Mouse (Mus musculus) embryonic facial prominence, embryonic 13.5 days (tissue): ENCODE data around the gene Gdpd4. TPM values are rescaled to one million over a fixed set of nuclear protein-coding genes. Genes with fewer than 3 reads are reported as not detected.

Source experiments
- ATAC-seq: fragments of 200-750 bp; cut with Nextera tagmentation; 2 replicates; pipeline ENCODE4 v1.8.0; 2017; ENCODE audit warnings: low read depth; ENCODE audit not compliant: insufficient number of reproducible peaks, insufficient read depth, low FRiP score, low TSS enrichment
- H3K27ac ChIP-seq: fragments of 300-500 bp; sonication (generic); 2 replicates; pipeline ENCODE4 v1.5.1; 2015; ENCODE audit warnings: moderate library complexity, mild to moderate bottlenecking, inconsistent platforms
- H3K27me3 ChIP-seq: fragments of 300-500 bp; sonication (generic); 2 replicates; pipeline ENCODE4 v1.6.1; 2015; ENCODE audit warnings: mild to moderate bottlenecking, inconsistent platforms
- H3K36me3 ChIP-seq: fragments of 300-500 bp; sonication (generic); 2 replicates; pipeline ENCODE4 v1.6.1; 2015; ENCODE audit warnings: mild to moderate bottlenecking, inconsistent platforms
- H3K4me1 ChIP-seq: fragments of 300-500 bp; sonication (generic); 2 replicates; pipeline ENCODE4 v1.6.1; 2015; ENCODE audit warnings: inconsistent platforms
- H3K4me2 ChIP-seq: fragments of 300-500 bp; sonication (generic); 2 replicates; pipeline ENCODE4 v1.6.1; 2015; ENCODE audit warnings: moderate library complexity, mild to moderate bottlenecking, inconsistent platforms
- H3K4me3 ChIP-seq: fragments of 300-500 bp; sonication (generic); 2 replicates; pipeline ENCODE4 v1.5.1; 2015; ENCODE audit warnings: mild to moderate bottlenecking, inconsistent platforms
- H3K9ac ChIP-seq: fragments of 300-500 bp; sonication (generic); 2 replicates; pipeline ENCODE4 v1.6.1; 2015; ENCODE audit warnings: mild to moderate bottlenecking, inconsistent platforms
- H3K9me3 ChIP-seq: fragments of 300-500 bp; sonication (generic); 2 replicates; pipeline ENCODE4 v1.6.1; 2016; ENCODE audit warnings: inconsistent platforms
- WGBS: fragments of 180-500 bp; shearing (Covaris S2); methylation state at CpG from one replicate; pipeline ENCODE4 v1.1.7; 2015; ENCODE audit warnings: mixed read lengths; 5-methylcytosine and 5-hydroxymethylcytosine counted together
- polyA plus RNA-seq: library from polyadenylated mRNA; unstranded; fragments of >200 nt; fragmentation: Nextera tagmentation; extraction: Ambion mirVana; gene quantifications from 2 replicates; pipeline ENCODE4 v1.2.1, GENCODE M21; 2015

The Gdpd4 gene
- polyA plus RNA-seq, 1 experiment from 2014 or later, result not detected

DNA sequence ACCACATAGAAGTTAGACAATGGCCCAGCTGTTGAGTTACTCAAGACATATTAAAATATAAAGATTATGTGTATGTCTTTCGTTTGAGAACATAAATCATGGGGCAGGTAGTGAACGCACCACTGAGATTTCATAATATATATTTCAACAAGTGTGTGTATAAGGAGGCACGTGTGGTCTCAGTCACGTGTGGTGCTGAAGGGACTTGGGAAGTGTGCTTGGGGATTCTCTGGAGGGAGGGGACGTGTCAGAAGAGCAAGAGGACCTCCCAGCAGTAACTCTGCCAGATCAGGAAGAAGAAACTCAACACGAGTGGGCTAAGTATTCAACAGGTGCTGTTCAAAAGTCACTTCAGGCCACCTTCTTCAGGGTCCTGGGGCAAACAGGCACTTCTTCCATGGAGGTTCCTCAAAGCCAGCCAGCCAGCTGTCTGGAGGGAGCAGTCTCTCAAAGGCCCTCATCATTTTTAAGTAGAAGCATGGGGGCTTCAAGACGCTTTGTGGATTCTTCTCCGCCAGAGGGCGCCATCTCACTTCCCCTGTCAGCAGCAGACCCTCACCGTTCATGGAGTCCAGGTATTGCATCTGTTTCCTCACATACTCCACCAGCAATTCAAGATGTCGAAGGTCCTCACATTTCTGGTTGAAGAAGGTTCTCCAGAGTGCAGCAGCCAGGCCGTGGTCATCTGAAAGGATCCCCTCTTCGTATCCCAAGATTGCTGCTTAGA lies 64.5 kb downstream of the Gdpd4 start:
- Histone ChIP-seq H3K4me2 (no peak overlapping the region), H3K9me3 (no peaks in the 10 kb centered on the region), H3K4me1 (no peaks in the 10 kb centered on the region), H3K36me3 (no peaks in the 10 kb centered on the region), H3K9ac (no peak overlapping the region), H3K27me3 (no peaks in the 10 kb centered on the region), H3K4me3 (no peak overlapping the region), H3K27ac (no peak overlapping the region)
- no peak for ATAC-seq
- 51% methylated on average over 13 of the region's 13 CpGs for WGBS

DNA sequence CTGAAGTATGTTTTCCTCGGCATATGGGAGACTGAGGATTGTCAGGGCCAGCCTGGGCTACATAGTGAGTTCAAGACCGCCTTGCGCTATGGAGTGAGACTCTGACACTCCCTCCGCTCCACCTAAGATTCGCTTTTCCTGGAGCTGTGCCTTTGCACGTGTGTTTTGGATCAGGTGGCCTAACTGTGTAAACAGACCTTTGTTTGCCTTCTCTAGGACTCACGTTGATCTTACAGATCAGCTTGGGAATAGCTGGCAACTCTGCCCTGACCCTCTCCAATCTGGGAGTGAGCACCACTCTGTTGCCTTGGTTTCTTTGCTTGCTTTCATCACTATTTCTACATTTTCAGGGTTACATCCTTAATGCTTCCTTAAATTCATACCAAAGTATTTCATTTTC lies 82.9 kb downstream of the Gdpd4 start:
- Histone ChIP-seq H3K27me3 (no peaks in the 10 kb centered on the region), H3K9me3 (no peaks in the 10 kb centered on the region), H3K9ac (no peak overlapping the region), H3K4me1 (no peaks in the 10 kb centered on the region), H3K4me2 (no peak overlapping the region), H3K4me3 (no peak overlapping the region), H3K36me3 (no peaks in the 10 kb centered on the region), H3K27ac (no peak overlapping the region)
- no peak for ATAC-seq
- 78% methylated on average over 7 of the region's 7 CpGs for WGBS

GRCm38 (mm10) chr7:98048101-98048824 lies 128.5 kb downstream of the Gdpd4 start:
- H3K4me3 ChIP-seq, result no peak overlapping the region
- H3K27ac ChIP-seq, result no peak overlapping the region
- no peak overlapping the region for H3K4me2 ChIP-seq
- WGBS, result 73% methylated on average over 9 of the region's 9 CpGs
- H3K9me3 ChIP-seq, result no peaks in the 10 kb centered on the region
- no peak overlapping the region for H3K9ac ChIP-seq
- H3K27me3 ChIP-seq, result no peaks in the 10 kb centered on the region
- H3K36me3 ChIP-seq, result no peaks in the 10 kb centered on the region
- no peaks in the 10 kb centered on the region for H3K4me1 ChIP-seq
- ATAC-seq, result no peak

GRCm38 (mm10) chr7:98051980-98052379 lies 132.2 kb downstream of the Gdpd4 start:
- no peaks in the 10 kb centered on the region for H3K27me3 ChIP-seq
- no peaks in the 10 kb centered on the region for H3K9me3 ChIP-seq
- no peak overlapping the region for H3K9ac ChIP-seq
- 18% methylated on average over 8 of the region's 8 CpGs for WGBS
- no peak overlapping the region for H3K4me3 ChIP-seq
- no peaks in the 10 kb centered on the region for H3K4me1 ChIP-seq
- no peak for ATAC-seq
- H3K4me2 ChIP-seq, result no peak overlapping the region
- H3K36me3 ChIP-seq, result peaks cover 7% of the 10 kb centered on the region; the same call in 1 of the 2 replicates
- no peak overlapping the region for H3K27ac ChIP-seq

DNA sequence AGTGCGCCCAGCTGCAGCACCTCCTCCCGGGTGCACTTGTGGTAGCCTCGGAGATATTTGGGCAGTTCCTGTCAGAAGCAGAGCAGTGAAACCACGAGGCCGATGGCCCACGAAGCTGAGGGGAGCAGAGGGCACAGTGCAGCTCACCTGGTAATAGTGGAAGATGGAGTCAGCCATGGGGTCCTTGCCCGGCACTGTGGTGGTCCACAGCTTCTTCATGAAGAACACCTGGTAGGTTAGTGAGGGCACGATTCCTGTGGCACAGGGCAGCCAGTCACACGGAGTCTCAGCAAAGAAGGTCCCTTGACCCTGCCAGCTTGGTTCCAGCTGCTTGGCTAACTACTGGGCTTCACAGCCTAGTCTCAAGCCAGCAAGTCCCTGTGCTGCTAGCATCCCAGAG lies 134.7 kb downstream of the Gdpd4 start:
- Histone ChIP-seq H3K36me3 (peaks cover 7% of the 10 kb centered on the region; the same call in 1 of the 2 replicates), H3K4me1 (no peaks in the 10 kb centered on the region), H3K27me3 (no peaks in the 10 kb centered on the region), H3K27ac (no peak overlapping the region), H3K9ac (no peak overlapping the region), H3K4me3 (no peak overlapping the region), H3K9me3 (no peaks in the 10 kb centered on the region), H3K4me2 (no peak overlapping the region)
- no peak for ATAC-seq
- WGBS, result 89% methylated on average over 9 of the region's 9 CpGs

- WGBS, result 88% methylated on average over 8 of the region's 8 CpGs
- Histone ChIP-seq H3K4me3 (no peak overlapping the region), H3K27ac (no peak overlapping the region), H3K9me3 (no peaks in the 10 kb centered on the region), H3K9ac (no peak overlapping the region), H3K36me3 (peaks cover 7% of the 10 kb centered on the region; the same call in 1 of the 2 replicates), H3K4me2 (no peak overlapping the region), H3K4me1 (no peaks in the 10 kb centered on the region), H3K27me3 (no peaks in the 10 kb centered on the region)
- ATAC-seq, result no peak
Observed at GRCm38 (mm10) chr7:98054942-98055341, 135.2 kb downstream of the Gdpd4 start.

DNA sequence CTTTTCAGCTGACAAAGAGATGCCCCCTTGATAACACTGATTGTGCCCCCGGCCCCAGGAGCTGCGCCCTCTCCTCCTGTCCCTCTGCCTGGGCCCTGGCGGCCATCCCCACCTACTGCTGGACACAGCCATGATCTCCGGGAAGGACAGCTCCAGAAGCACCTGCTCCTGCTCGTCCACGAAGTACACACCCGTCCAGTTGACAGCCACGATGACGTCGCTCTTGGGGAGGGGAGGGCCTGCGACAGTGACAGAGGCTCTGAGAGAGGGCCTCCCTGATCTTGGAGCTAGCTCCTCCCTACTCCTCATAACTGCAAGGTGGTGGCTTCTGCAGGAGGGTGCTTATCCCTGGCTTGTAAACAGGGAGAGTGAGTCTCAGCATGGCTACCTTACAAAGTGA lies 146.5 kb downstream of the Gdpd4 start:
- no peak overlapping the region for H3K4me2 ChIP-seq
- no peaks in the 10 kb centered on the region for H3K4me1 ChIP-seq
- H3K36me3 ChIP-seq, result 0 out of 2 replicates have a peak, but pooled peaks cover 5% of the 10 kb centered on the region
- no peak for ATAC-seq
- H3K9me3 ChIP-seq, result no peaks in the 10 kb centered on the region
- WGBS, result 90% methylated on average over 11 of the region's 11 CpGs
- H3K27ac ChIP-seq, result no peak overlapping the region
- no peak overlapping the region for H3K4me3 ChIP-seq
- H3K9ac ChIP-seq, result no peak overlapping the region
- no peaks in the 10 kb centered on the region for H3K27me3 ChIP-seq

DNA sequence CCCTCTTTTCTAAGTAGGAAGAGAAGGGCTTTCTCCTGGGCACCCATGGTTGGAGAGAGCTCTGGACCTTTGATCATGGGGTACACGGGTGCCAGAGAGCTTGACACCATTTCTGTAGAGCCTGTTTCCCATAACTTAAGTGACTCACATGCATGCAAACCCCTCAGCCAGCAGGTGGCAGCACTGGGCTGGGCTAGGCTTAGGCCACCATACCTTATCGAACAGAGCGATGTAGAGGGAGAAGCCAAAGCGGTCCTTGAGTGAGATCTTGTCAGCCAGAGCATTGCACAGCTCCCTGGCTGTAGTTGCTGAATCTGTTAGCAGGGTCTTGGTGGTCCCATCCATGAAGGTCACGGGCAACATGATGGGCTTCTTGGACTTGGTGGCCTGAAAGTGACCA lies 151.9 kb downstream of the Gdpd4 start:
- H3K9me3 ChIP-seq, result no peaks in the 10 kb centered on the region
- no peaks in the 10 kb centered on the region for H3K27me3 ChIP-seq
- ATAC-seq, result no peak
- H3K27ac ChIP-seq, result no peak overlapping the region
- H3K9ac ChIP-seq, result no peak overlapping the region
- WGBS, result 32% methylated on average over 5 of the region's 5 CpGs
- H3K4me1 ChIP-seq, result no peaks in the 10 kb centered on the region
- peaks cover 10% of the 10 kb centered on the region for H3K36me3 ChIP-seq
- H3K4me3 ChIP-seq, result no peak overlapping the region
- no peak overlapping the region for H3K4me2 ChIP-seq

GRCm38 (mm10) chr7:98077453-98077852 lies 157.7 kb downstream of the Gdpd4 start:
- peaks cover 6% of the 10 kb centered on the region for H3K4me1 ChIP-seq
- H3K27me3 ChIP-seq, result no peaks in the 10 kb centered on the region
- WGBS, result 86% methylated on average over 11 of the region's 11 CpGs
- no peak overlapping the region for H3K4me2 ChIP-seq
- 0 out of 2 replicates have a peak overlapping the region, but pooled peaks have one; percentile 32 for H3K9ac ChIP-seq
- no peak overlapping the region; the same call in 1 of the 2 replicates for H3K27ac ChIP-seq
- no peaks in the 10 kb centered on the region for H3K9me3 ChIP-seq
- peaks cover 10% of the 10 kb centered on the region for H3K36me3 ChIP-seq
- ATAC-seq, result no peak
- H3K4me3 ChIP-seq, result no peak overlapping the region

- H3K27ac ChIP-seq, result no peak overlapping the region
- H3K36me3 ChIP-seq, result no peaks in the 10 kb centered on the region
- no peak overlapping the region for H3K9ac ChIP-seq
- no peak overlapping the region for H3K4me2 ChIP-seq
- no peaks in the 10 kb centered on the region for H3K9me3 ChIP-seq
- no peak overlapping the region for H3K4me3 ChIP-seq
- H3K27me3 ChIP-seq, result no peaks in the 10 kb centered on the region
- no peak for ATAC-seq
- WGBS, result 34% methylated on average over 5 of the region's 5 CpGs
- H3K4me1 ChIP-seq, result peaks cover 20% of the 10 kb centered on the region
Observed at GRCm38 (mm10) chr7:98082376-98082775, 162.6 kb downstream of the Gdpd4 start.

DNA sequence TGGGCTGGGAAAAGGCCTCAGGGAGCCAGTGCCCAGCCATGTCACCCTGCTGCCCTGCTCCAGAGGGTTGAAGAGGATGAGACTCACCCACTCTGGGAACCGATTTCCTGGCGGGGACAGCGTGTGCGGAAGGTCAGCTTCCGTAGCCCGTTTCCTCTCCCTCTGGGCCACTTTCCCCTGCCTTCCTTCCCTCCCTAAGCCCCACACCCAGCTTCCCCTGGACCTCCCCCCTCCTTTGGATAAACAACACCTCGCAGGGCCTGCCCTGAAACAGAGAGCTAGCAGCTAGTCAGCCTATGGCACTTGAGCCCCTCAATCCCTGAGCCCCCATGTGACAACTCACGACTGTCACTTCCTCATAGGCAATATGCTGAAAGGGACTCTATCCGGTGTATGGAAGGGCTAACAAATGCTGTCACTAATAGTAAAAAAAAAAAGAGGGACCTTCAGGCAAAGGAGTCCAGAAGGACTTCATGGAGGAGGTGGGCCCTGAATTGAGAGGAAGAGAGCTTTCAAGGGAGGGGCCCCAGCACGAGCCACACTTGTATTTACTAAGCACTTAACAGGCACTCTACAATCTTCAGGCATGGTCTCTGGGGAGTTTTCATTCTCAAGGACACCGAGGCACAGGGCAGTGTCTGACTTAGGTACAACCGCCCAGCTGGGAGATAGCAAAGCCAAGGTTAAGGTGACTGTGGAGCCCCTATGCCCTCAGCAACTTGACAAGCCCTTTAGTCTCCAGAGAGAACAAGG lies 165.0 kb downstream of the Gdpd4 start:
- ATAC-seq, result no peak
- Histone ChIP-seq H3K9ac (peak overlapping the region; percentile 44; the same call in 1 of the 2 replicates), H3K4me2 (no peak overlapping the region), H3K27me3 (no peaks in the 10 kb centered on the region), H3K9me3 (no peaks in the 10 kb centered on the region), H3K4me3 (no peak overlapping the region), H3K4me1 (peaks cover 20% of the 10 kb centered on the region), H3K36me3 (no peaks in the 10 kb centered on the region), H3K27ac (no peak overlapping the region)
- 43% methylated on average over 12 of the region's 12 CpGs for WGBS
